Mouse (Mus musculus): ENCODE data around the gene Rnf215. TPM values are rescaled to one million over a fixed set of nuclear protein-coding genes. Genes with fewer than 3 reads are reported as not detected.

The Rnf215 gene
- polyA plus RNA-seq, 1 experiment from 2014 or later: 28.2 TPM

DNA sequence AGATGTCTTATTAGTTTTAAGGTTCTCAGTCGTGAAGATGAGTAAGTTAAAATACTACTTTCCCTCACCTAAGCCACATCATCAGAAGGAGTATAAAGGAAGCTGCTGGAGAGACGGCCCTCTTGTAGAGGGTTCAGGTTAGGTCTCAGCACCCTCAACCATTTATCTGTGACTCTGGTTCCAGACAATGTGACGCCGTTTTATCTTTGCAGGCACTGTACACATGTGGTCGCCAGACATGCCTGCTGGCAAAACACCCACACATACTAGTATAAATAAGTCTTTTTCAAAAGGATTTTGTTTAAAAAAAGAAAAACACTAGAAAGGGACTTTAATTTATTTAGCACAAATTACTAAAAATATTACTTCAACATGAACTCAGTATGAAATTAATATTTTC, 20.6 kb downstream of the Rnf215 start:
- Histone ChIP-seq H3K9me3 (replicated peaks) (0 out of 2 replicates have a peak, but pooled peaks cover 3% of the 10 kb centered on the region), H3K4me1 (peaks cover 13% of the 10 kb centered on the region), H3K9ac (no peak overlapping the region), H3K27me3 (no peaks in the 10 kb centered on the region), H3K4me3 (replicated peaks) (no peak overlapping the region), H3K27ac (no peak overlapping the region), H3K36me3 (peaks cover 9% of the 10 kb centered on the region; the same call in 1 of the 2 replicates), H3K4me2 (no peak overlapping the region)
- WGBS: 80% methylated on average over 5 of the region's 5 CpGs
- no peak for ATAC-seq (replicated peaks; ENCODE audit: low FRiP score)

GRCm38 (mm10) chr11:4158676-4159075, 23.7 kb downstream of the Rnf215 start:
- WGBS: 91% methylated on average over 3 of the region's 3 CpGs
- Histone ChIP-seq H3K4me3 (replicated peaks) (no peak overlapping the region), H3K9me3 (replicated peaks) (0 out of 2 replicates have a peak, but pooled peaks cover 3% of the 10 kb centered on the region), H3K27ac (no peak overlapping the region), H3K27me3 (no peaks in the 10 kb centered on the region), H3K4me1 (peaks cover 36% of the 10 kb centered on the region), H3K9ac (no peak overlapping the region), H3K4me2 (no peak overlapping the region), H3K36me3 (peaks cover 27% of the 10 kb centered on the region)
- no peak for ATAC-seq (replicated peaks; ENCODE audit: low FRiP score)

- H3K27me3 ChIP-seq: no peaks in the 10 kb centered on the region
- H3K27ac ChIP-seq: peak within 1 kb of the TSS; percentile 90
- H3K4me2 ChIP-seq: peak within 1 kb of the TSS; percentile 80
- peaks cover 36% of the 10 kb centered on the region for H3K4me1 ChIP-seq
- H3K36me3 ChIP-seq: peaks cover 41% of the 10 kb centered on the region
- H3K4me3 ChIP-seq (replicated peaks): peak within 1 kb of the TSS; percentile 82
- H3K9me3 ChIP-seq (replicated peaks): no peaks in the 10 kb centered on the region
- H3K9ac ChIP-seq: peak within 1 kb of the TSS; percentile 76
- peak; percentile 97 for ATAC-seq (replicated peaks; ENCODE audit: low FRiP score)
- WGBS: 1% methylated on average over 54 of the region's 54 CpGs
Measured at GRCm38 (mm10) chr11:4159808-4160708, 25.1 kb downstream of the Rnf215 start, which contains the start of the genes Ccdc157 and Sf3a1. TSS of gene Ccdc157 (minus strand) at chr11:4160293. TSS of gene Sf3a1 (plus strand) at chr11:4160350.

- WGBS: 6% methylated on average over 15 of the region's 15 CpGs
- Histone ChIP-seq H3K4me3 (replicated peaks) (peak overlapping the region; percentile 82), H3K9me3 (replicated peaks) (no peaks in the 10 kb centered on the region), H3K27me3 (no peaks in the 10 kb centered on the region), H3K27ac (peak overlapping the region; percentile 90), H3K4me1 (peaks cover 36% of the 10 kb centered on the region), H3K4me2 (peak overlapping the region; percentile 80), H3K36me3 (peaks cover 50% of the 10 kb centered on the region), H3K9ac (peak overlapping the region; percentile 76)
- no peak for ATAC-seq (replicated peaks; ENCODE audit: low FRiP score)
Measured at GRCm38 (mm10) chr11:4160758-4161480, 25.9 kb downstream of the Rnf215 start.

- Histone ChIP-seq H3K4me1 (peaks cover 25% of the 10 kb centered on the region), H3K4me2 (no peak overlapping the region), H3K9me3 (replicated peaks) (no peaks in the 10 kb centered on the region), H3K27me3 (no peaks in the 10 kb centered on the region), H3K36me3 (peaks cover 87% of the 10 kb centered on the region), H3K9ac (no peak overlapping the region), H3K4me3 (replicated peaks) (no peak overlapping the region), H3K27ac (no peak overlapping the region)
- no peak for ATAC-seq (replicated peaks; ENCODE audit: low FRiP score)
- 98% methylated on average over 2 of the region's 2 CpGs for WGBS
Measured at GRCm38 (mm10) chr11:4164701-4165100, 29.7 kb downstream of the Rnf215 start.

DNA sequence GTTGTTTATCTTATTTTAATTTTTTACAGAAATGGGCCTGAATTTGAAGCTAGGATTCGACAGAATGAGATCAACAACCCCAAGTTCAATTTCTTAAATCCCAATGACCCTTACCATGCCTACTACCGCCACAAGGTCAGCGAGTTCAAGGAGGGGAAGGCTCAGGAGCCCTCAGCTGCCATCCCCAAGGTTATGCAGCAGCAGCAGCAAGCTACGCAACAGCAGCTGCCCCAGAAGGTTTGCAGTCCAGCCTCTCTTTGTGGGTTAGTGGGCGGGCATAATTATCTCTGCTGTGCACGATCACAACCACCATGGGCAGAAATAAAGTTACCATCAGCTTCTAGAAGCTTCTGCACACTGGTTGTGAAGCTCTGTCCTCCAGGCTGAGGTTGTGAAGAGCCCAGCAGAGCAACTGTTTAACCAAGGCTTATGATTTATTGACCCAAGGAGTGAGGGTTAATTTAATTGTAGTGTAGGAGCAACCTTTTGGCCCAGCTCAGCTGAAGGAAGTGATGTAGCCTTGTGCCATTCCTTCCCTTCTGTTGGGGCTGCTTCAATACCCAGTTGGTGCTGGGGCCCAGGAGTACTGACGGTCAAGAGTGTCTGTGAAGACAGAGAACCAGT, 31.6 kb downstream of the Rnf215 start:
- Histone ChIP-seq H3K9ac (no peak overlapping the region), H3K36me3 (peaks cover 100% of the 10 kb centered on the region), H3K27ac (no peak overlapping the region), H3K9me3 (replicated peaks) (no peaks in the 10 kb centered on the region), H3K4me1 (peaks cover 14% of the 10 kb centered on the region), H3K27me3 (no peaks in the 10 kb centered on the region), H3K4me2 (no peak overlapping the region), H3K4me3 (replicated peaks) (no peak overlapping the region)
- no peak for ATAC-seq (replicated peaks; ENCODE audit: low FRiP score)
- WGBS: 89% methylated on average over 7 of the region's 7 CpGs

GRCm38 (mm10) chr11:4174586-4174985, 39.6 kb downstream of the Rnf215 start:
- Histone ChIP-seq H3K27ac (no peak overlapping the region), H3K4me1 (no peaks in the 10 kb centered on the region), H3K4me2 (no peak overlapping the region), H3K27me3 (no peaks in the 10 kb centered on the region), H3K9me3 (replicated peaks) (no peaks in the 10 kb centered on the region), H3K36me3 (peaks cover 100% of the 10 kb centered on the region), H3K9ac (no peak overlapping the region), H3K4me3 (replicated peaks) (no peak overlapping the region)
- ATAC-seq (replicated peaks; ENCODE audit: low FRiP score): no peak
- WGBS: 88% methylated on average over 5 of the region's 5 CpGs

GRCm38 (mm10) chr11:4177716-4178115, 42.7 kb downstream of the Rnf215 start:
- Histone ChIP-seq H3K27me3 (no peaks in the 10 kb centered on the region), H3K9me3 (replicated peaks) (no peaks in the 10 kb centered on the region), H3K9ac (no peak overlapping the region), H3K4me1 (no peaks in the 10 kb centered on the region), H3K36me3 (peaks cover 99% of the 10 kb centered on the region), H3K4me2 (no peak overlapping the region), H3K4me3 (replicated peaks) (no peak overlapping the region), H3K27ac (no peak overlapping the region)
- no peak for ATAC-seq (replicated peaks; ENCODE audit: low FRiP score)
- WGBS: 64% methylated on average over 4 of the region's 4 CpGs

DNA sequence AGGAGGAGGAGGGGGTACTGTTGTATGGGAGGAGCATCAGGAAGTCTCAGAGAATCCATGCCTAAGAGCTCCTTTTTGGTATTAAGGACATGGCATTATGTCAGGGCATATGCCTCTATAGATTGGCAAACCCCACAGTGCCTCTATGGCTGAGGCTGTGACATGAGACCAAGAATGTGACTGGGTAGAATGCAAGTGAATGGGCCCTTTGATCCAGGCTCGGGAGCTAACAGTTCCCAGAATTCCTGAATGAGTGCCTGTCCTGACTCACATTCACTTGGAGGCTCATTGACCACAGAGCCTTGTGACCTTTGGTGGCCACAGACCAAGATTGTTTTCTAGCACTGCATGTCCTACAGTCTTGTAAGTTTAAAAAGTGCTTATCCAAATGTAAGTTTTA, 47.1 kb downstream of the Rnf215 start:
- ATAC-seq (replicated peaks; ENCODE audit: low FRiP score): no peak
- no peak overlapping the region for H3K9ac ChIP-seq
- no peak overlapping the region for H3K27ac ChIP-seq
- H3K9me3 ChIP-seq (replicated peaks): no peaks in the 10 kb centered on the region
- peaks cover under 1% of the 10 kb centered on the region; the same call in 1 of the 2 replicates for H3K4me1 ChIP-seq
- H3K36me3 ChIP-seq: peaks cover 65% of the 10 kb centered on the region
- H3K4me3 ChIP-seq (replicated peaks): no peak overlapping the region
- WGBS: 13% methylated on average over 1 of the region's 1 CpGs
- no peaks in the 10 kb centered on the region for H3K27me3 ChIP-seq
- no peak overlapping the region for H3K4me2 ChIP-seq

DNA sequence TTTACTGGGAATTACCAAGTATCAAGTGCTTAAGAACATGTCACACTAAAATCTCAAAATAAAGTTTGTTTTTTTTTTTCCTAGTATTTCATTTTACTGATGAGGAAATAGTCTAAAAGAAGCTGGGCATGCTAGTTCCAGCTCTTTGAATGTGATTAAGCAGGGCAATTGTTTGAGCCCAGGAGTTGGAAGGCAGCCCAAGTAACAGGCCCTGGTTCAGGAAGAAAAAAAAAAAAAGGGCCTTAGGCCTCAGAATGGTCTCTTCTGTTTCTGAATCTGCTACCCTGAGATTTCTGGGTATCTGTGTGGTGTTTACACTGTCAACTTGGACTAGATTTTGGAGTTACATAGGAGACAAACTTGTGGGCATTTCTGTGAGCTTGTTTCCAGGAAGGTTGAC, 48.5 kb downstream of the Rnf215 start:
- no peak for ATAC-seq (replicated peaks; ENCODE audit: low FRiP score)
- H3K9me3 ChIP-seq (replicated peaks): no peaks in the 10 kb centered on the region
- H3K4me1 ChIP-seq: peaks cover 14% of the 10 kb centered on the region
- H3K4me3 ChIP-seq (replicated peaks): no peak overlapping the region
- no peak overlapping the region for H3K9ac ChIP-seq
- no peaks in the 10 kb centered on the region for H3K27me3 ChIP-seq
- H3K27ac ChIP-seq: peak overlapping the region; percentile 56; the same call in 1 of the 2 replicates
- peaks cover 51% of the 10 kb centered on the region for H3K36me3 ChIP-seq
- H3K4me2 ChIP-seq: no peak overlapping the region

GRCm38 (mm10) chr11:4184251-4184952, 49.4 kb downstream of the Rnf215 start:
- Histone ChIP-seq H3K4me2 (no peak overlapping the region), H3K27ac (peak overlapping the region; percentile 56; the same call in 1 of the 2 replicates), H3K9ac (no peak overlapping the region), H3K4me1 (peaks cover 22% of the 10 kb centered on the region), H3K4me3 (replicated peaks) (no peak overlapping the region), H3K27me3 (no peaks in the 10 kb centered on the region), H3K9me3 (replicated peaks) (no peaks in the 10 kb centered on the region), H3K36me3 (peaks cover 42% of the 10 kb centered on the region)
- 72% methylated on average over 4 of the region's 4 CpGs for WGBS
- no peak for ATAC-seq (replicated peaks; ENCODE audit: low FRiP score)
